Mouse (Mus musculus) ES-E14 (cell line): Measurements from ENCODE around the gene Zfp768. TPM values are rescaled to one million over a fixed set of nuclear protein-coding genes. Genes with fewer than 3 reads are reported as not detected.

Experiments used
- DNase-seq: peaks from one replicate; pipeline ENCODE4 v3.0.0-alpha.2; 2013; ENCODE audit warnings: low read depth, low spot score
- H3K27ac ChIP-seq: 2 replicates; pipeline ENCODE4 v1.5.1; 2012; ENCODE audit warnings: low read depth, mild to moderate bottlenecking, low read length, moderate library complexity, mixed read lengths; ENCODE audit not compliant: poor library complexity, insufficient read depth, severe bottlenecking
- H3K36me3 ChIP-seq: 2 replicates; pipeline ENCODE4 v1.6.1; 2012; ENCODE audit warnings: mild to moderate bottlenecking, low read length, moderate library complexity, mixed read lengths; ENCODE audit not compliant: control insufficient read depth, poor library complexity, insufficient read depth, severe bottlenecking
- H3K4me1 ChIP-seq, 2 experiments: fragments of 150-350 bp in 1 of 2; sonication (generic) in 1 of 2; 2 replicates each; pipeline ENCODE4 v1.6.1; 2012; ENCODE audit warnings: low read length in 2 of 2, mild to moderate bottlenecking in 1 of 2, mixed read lengths in 1 of 2; ENCODE audit not compliant: control insufficient read depth in 2 of 2, insufficient read depth in 2 of 2, poor library complexity in 1 of 2
- H3K4me3 ChIP-seq, 2 experiments: fragments of 150-350 bp in 1 of 2; sonication (generic) in 1 of 2; 2 replicates each; pipeline ENCODE4 v1.5.1; 2012; ENCODE audit warnings: low read length in 2 of 2, low read depth in 1 of 2, mild to moderate bottlenecking in 1 of 2, mixed read lengths in 1 of 2; ENCODE audit not compliant: insufficient read depth in 1 of 2, poor library complexity in 1 of 2, severe bottlenecking in 1 of 2
- H3K9ac ChIP-seq: 2 replicates; pipeline ENCODE4 v1.6.1; 2012; ENCODE audit warnings: low read depth, mild to moderate bottlenecking, low read length, mixed read lengths; ENCODE audit not compliant: poor library complexity, insufficient read depth, severe bottlenecking
- H3K9me3 ChIP-seq: fragments of 150-350 bp; sonication (generic); 2 replicates; pipeline ENCODE4 v1.6.1; 2012; ENCODE audit warnings: low read depth, mild to moderate bottlenecking, low read length; ENCODE audit not compliant: control insufficient read depth, insufficient read depth
- CHD2 ChIP-seq: IDR thresholded peaks from 2 replicates; pipeline ENCODE4 v1.6.1; 2014; ENCODE audit warnings: mild to moderate bottlenecking, low read depth, low read length, inconsistent platforms
- HCFC1 ChIP-seq: IDR thresholded peaks from 2 replicates; pipeline ENCODE4 v1.6.1; 2012; ENCODE audit warnings: low read length, inconsistent platforms, borderline replicate concordance; ENCODE audit not compliant: insufficient read depth
- MAFK ChIP-seq: IDR thresholded peaks from 2 replicates; pipeline ENCODE4 v1.6.1; 2014; ENCODE audit warnings: mild to moderate bottlenecking, low read depth, low read length, inconsistent platforms; ENCODE audit not compliant: insufficient read depth
- ZC3H11A ChIP-seq: IDR thresholded peaks from 2 replicates; pipeline ENCODE4 v1.6.1; 2012; ENCODE audit warnings: low read depth, mild to moderate bottlenecking, inconsistent platforms, low read length, borderline replicate concordance
- ZNF384 ChIP-seq: IDR thresholded peaks from 2 replicates; pipeline ENCODE4 v1.6.1; 2012; ENCODE audit warnings: low read depth, low read length, inconsistent platforms
- in situ Hi-C, 2 experiments: fragments of 600-800 bp; cut with MboI; formaldehyde crosslinking; loops; one replicate each; pipeline ENCODE4 v1.15.1; 2025; ENCODE audit warnings: low sequenced_read_pairs in 2 of 2, inconsistent platforms in 1 of 2; ENCODE audit not compliant: unreplicated experiment in 2 of 2
- total RNA-seq: library from RNA; depleted of rRNA; stranded (reverse); fragments of 300-350 nt; gene quantifications from 2 replicates; pipeline ENCODE4 v1.2.3, GENCODE M21; 2012

The Zfp768 gene
- total RNA-seq, 1 experiment = 4.4 TPM

- Histone ChIP-seq H3K4me1 (peaks cover 0 to 5% of the 10 kb centered on the region in 2 experiments; a peak in 2 of 4 replicates), H3K4me3 (no peak overlapping the region), H3K9ac (no peak overlapping the region), H3K27ac (no peak overlapping the region), H3K9me3 (no peaks in the 10 kb centered on the region), H3K36me3 (no peaks in the 10 kb centered on the region)
- DNase-seq = no peak
- TF ChIP-seq HCFC1 (no peak), ZNF384 (no peak), MAFK (no peak), ZC3H11A (no peak), CHD2 (no peak)
- in situ Hi-C loops = no loop called here
These were observed 4.0 kb downstream of the Zfp768 start for GRCm38 (mm10) chr7:127341356-127341755.

GRCm38 (mm10) chr7:127337636-127338035 is 7.8 kb downstream of the Zfp768 start:
- Histone ChIP-seq H3K36me3 (no peaks in the 10 kb centered on the region), H3K4me1 (no peaks in the 10 kb centered on the region), H3K9ac (no peak overlapping the region), H3K27ac (no peak overlapping the region), H3K9me3 (no peaks in the 10 kb centered on the region), H3K4me3 (no peak overlapping the region)
- in situ Hi-C loops = no loop called here
- DNase-seq = no peak
- TF ChIP-seq ZC3H11A = no peak
- no peak for TF ChIP-seq ZNF384
- TF ChIP-seq MAFK = no peak
- TF ChIP-seq HCFC1 = no peak
- TF ChIP-seq CHD2 = no peak

- in situ Hi-C loops = no loop called here
- H3K4me1 ChIP-seq = no peaks in the 10 kb centered on the region
- H3K9ac ChIP-seq = no peak overlapping the region
- no peaks in the 10 kb centered on the region for H3K36me3 ChIP-seq
- no peak overlapping the region for H3K27ac ChIP-seq
- TF ChIP-seq HCFC1 (no peak), MAFK (no peak), ZNF384 (no peak), ZC3H11A (no peak), CHD2 (no peak)
- no peak overlapping the region for H3K4me3 ChIP-seq
- no peak for DNase-seq
- no peaks in the 10 kb centered on the region for H3K9me3 ChIP-seq
These were observed 9.8 kb downstream of the Zfp768 start for GRCm38 (mm10) chr7:127335604-127336003.

GRCm38 (mm10) chr7:127333240-127333639 is 12.1 kb downstream of the Zfp768 start:
- Histone ChIP-seq H3K9ac (no peak overlapping the region), H3K4me1 (no peaks in the 10 kb centered on the region), H3K27ac (no peak overlapping the region), H3K4me3 (no peak overlapping the region), H3K36me3 (no peaks in the 10 kb centered on the region; the same call in 1 of the 2 replicates), H3K9me3 (no peaks in the 10 kb centered on the region)
- in situ Hi-C loops = no loop called here
- DNase-seq = no peak
- no peak for TF ChIP-seq HCFC1
- no peak for TF ChIP-seq MAFK
- no peak for TF ChIP-seq CHD2
- no peak for TF ChIP-seq ZC3H11A
- no peak for TF ChIP-seq ZNF384

- no peak overlapping the region for H3K27ac ChIP-seq
- TF ChIP-seq ZC3H11A (no peak), HCFC1 (no peak), MAFK (no peak), CHD2 (no peak)
- no peak overlapping the region for H3K9ac ChIP-seq
- DNase-seq = no peak
- H3K36me3 ChIP-seq = no peaks in the 10 kb centered on the region; the same call in 1 of the 2 replicates
- H3K9me3 ChIP-seq = no peaks in the 10 kb centered on the region
- in situ Hi-C loops = no loop called here
- no peak overlapping the region for H3K4me3 ChIP-seq
- no peaks in the 10 kb centered on the region for H3K4me1 ChIP-seq
These were observed 18.7 kb downstream of the Zfp768 start for GRCm38 (mm10) chr7:127326685-127327084.
